In the genomic region with DNA sequence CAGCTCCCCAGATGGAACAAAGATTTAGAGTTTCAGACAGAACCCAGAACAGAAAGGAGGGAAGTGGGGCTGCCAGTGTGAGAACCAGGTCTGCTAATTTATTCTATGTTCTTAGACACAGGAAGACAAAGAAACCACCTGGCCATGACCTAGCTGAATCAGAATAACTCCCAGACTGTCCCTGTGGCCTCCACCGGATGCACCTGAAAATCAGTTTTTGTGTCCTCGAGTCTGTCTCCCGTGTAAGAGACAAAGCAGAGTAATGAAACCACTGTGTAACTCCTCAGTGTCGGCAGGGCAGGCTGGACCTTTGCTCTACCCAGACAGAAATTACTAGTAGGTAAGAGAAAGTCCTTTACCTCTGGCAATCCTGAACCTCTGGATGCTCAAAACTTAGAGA, we compare ENCODE assay signal across 28 mouse cellular contexts.
DNase-seq lines count a peak whose midpoint lies in the region; ATAC-seq and TF ChIP-seq lines count a peak whose summit lies in the region.
"Had no signal": no experiment of that assay in that cellular context is flagged by ENCODE, and none has a peak within 500 bp of the region (broad histone marks: within the 10 kb centered on the region; RNA-seq: fewer than 3 reads in every experiment).

No protein-coding gene starts in this region.

- TF ChIP-seq CTCF in spleen, adult 2 months (IDR thresholded peaks at IDR 0.05; ENCODE audit: extremely low read depth, insufficient read depth, insufficient read length, insufficient replicate concordance), result no peak

- TF ChIP-seq POLR2A in spleen, adult 2 months (IDR thresholded peaks at IDR 0.05; ENCODE audit: low read depth, low read length), result no peak

- no peak overlapping the region for H3K4me3 ChIP-seq in hindbrain, embryonic 14.5 days (replicated peaks; ENCODE audit: low read length)
- no peak overlapping the region for H3K4me3 ChIP-seq in hindbrain, embryonic 11.5 days (ENCODE audit: low read depth, low read length)
- no peak overlapping the region for H3K4me3 ChIP-seq in spleen, adult 2 months (ENCODE audit: extremely low read depth, insufficient read depth, insufficient read length)
- H3K4me3 ChIP-seq: forebrain, embryonic 13.5 days; heart, embryonic 10.5 days; heart, embryonic 15.5 days; hindbrain, embryonic 12.5 days; midbrain, embryonic 13.5 days had no signal

- WGBS in hindbrain, embryonic 14.5 days, result 89% methylated on average over 4 of the region's 4 CpGs
- 93% methylated on average over 4 of the region's 4 CpGs for WGBS in hindbrain, embryonic 11.5 days
- WGBS in spleen, adult 2 months, result 40% methylated on average over 4 of the region's 4 CpGs

- peak; percentile 6 for DNase-seq in hindbrain, embryonic 14.5 days (ENCODE audit: low spot score)
- DNase-seq in hindbrain, embryonic 11.5 days (ENCODE audit: low spot score), result no peak
- peak in 1 of 2 experiments; percentile 26 for DNase-seq in spleen, adult 2 months (ENCODE audit: low read depth in 1 of 2, low spot score in 2 of 2)
- DNase-seq in spleen, postnatal 4 days (ENCODE audit: low spot score in 2 of 2), result no peak
- peak; percentile 32 to 47 for DNase-seq in B cell, adult 2 months
- DNase-seq in splenic B cell, adult 2 months (ENCODE audit: low read depth, low spot score), result peak; percentile 65
- DNase-seq in heart, adult 11 months, result no peak
- DNase-seq: cerebellum, adult 2 months; cerebellum, postnatal 14 days; gastrocnemius, postnatal 14 days; kidney, adult 8-10 months; kidney, postnatal 14 days; layer of hippocampus, adult 9-11 months; liver; lung, adult 2 months; lung, postnatal 10 days; right cerebral cortex, postnatal 25 days; thymus, postnatal 14 days had no signal

- no peak for ATAC-seq in hindbrain, embryonic 14.5 days (ENCODE audit: low FRiP score)
- no peak for ATAC-seq in hindbrain, embryonic 11.5 days (ENCODE audit: low FRiP score)
- ATAC-seq: CD4-positive, CD25-positive, alpha-beta regulatory T cell, adult 4 months; forebrain, embryonic 13.5 days; intestine, embryonic 16.5 days; midbrain, embryonic 13.5 days had no signal

- H3K9me3 ChIP-seq in hindbrain, embryonic 14.5 days (ENCODE audit: control insufficient read depth, low read length), result no peaks in the 10 kb centered on the region
- no peaks in the 10 kb centered on the region for H3K9me3 ChIP-seq in hindbrain, embryonic 11.5 days (ENCODE audit: control insufficient read depth, low read length)
- H3K9me3 ChIP-seq: forebrain, embryonic 13.5 days; heart, embryonic 10.5 days; heart, embryonic 15.5 days; hindbrain, embryonic 12.5 days; midbrain, embryonic 13.5 days had no signal

- no peak overlapping the region for H3K4me2 ChIP-seq in hindbrain, embryonic 14.5 days (replicated peaks)
- no peak overlapping the region for H3K4me2 ChIP-seq in hindbrain, embryonic 11.5 days (replicated peaks; ENCODE audit: low read depth, low read length)
- H3K4me2 ChIP-seq: forebrain, embryonic 13.5 days; heart, embryonic 15.5 days; hindbrain, embryonic 12.5 days; midbrain, embryonic 13.5 days had no signal

- no peak overlapping the region for H3K9ac ChIP-seq in hindbrain, embryonic 14.5 days
- H3K9ac ChIP-seq in hindbrain, embryonic 11.5 days (ENCODE audit: low read depth, low read length), result no peak overlapping the region
- H3K9ac ChIP-seq: forebrain, embryonic 13.5 days; heart, embryonic 15.5 days; hindbrain, embryonic 12.5 days; liver, embryonic 14.5 days; midbrain, embryonic 13.5 days had no signal

- H3K27me3 ChIP-seq in hindbrain, embryonic 14.5 days (ENCODE audit: control insufficient read depth, insufficient read depth, low read length), result no peaks in the 10 kb centered on the region
- H3K27me3 ChIP-seq in hindbrain, embryonic 11.5 days (ENCODE audit: control insufficient read depth, insufficient read depth, low read length), result no peaks in the 10 kb centered on the region
- H3K27me3 ChIP-seq in spleen, adult 2 months (ENCODE audit: control insufficient read depth, insufficient read depth, low read length), result no peaks in the 10 kb centered on the region
- H3K27me3 ChIP-seq in splenic B cell, adult 2 months (ENCODE audit: control insufficient read depth, insufficient read depth, low read length, poor library complexity, severe bottlenecking), result no peaks in the 10 kb centered on the region
- H3K27me3 ChIP-seq: forebrain, embryonic 13.5 days; heart, embryonic 15.5 days; hindbrain, embryonic 12.5 days; midbrain, embryonic 13.5 days had no signal

- H3K36me3 ChIP-seq in hindbrain, embryonic 14.5 days (replicated peaks; ENCODE audit: control insufficient read depth, insufficient read depth), result no peaks in the 10 kb centered on the region
- H3K36me3 ChIP-seq in hindbrain, embryonic 11.5 days (ENCODE audit: control insufficient read depth, insufficient read depth, low read length), result no peaks in the 10 kb centered on the region
- H3K36me3 ChIP-seq in spleen, adult 2 months (ENCODE audit: control insufficient read depth, insufficient read depth, low read length), result no peaks in the 10 kb centered on the region
- H3K36me3 ChIP-seq in splenic B cell, adult 2 months (ENCODE audit: control insufficient read depth, insufficient read depth, low read length, poor library complexity, severe bottlenecking), result no peaks in the 10 kb centered on the region
- H3K36me3 ChIP-seq: heart, embryonic 10.5 days; heart, embryonic 15.5 days; hindbrain, embryonic 12.5 days; midbrain, embryonic 13.5 days had no signal

- H3K27ac ChIP-seq in hindbrain, embryonic 14.5 days, result no peak overlapping the region
- H3K27ac ChIP-seq in hindbrain, embryonic 11.5 days (ENCODE audit: low read depth, low read length), result no peak overlapping the region
- H3K27ac ChIP-seq in spleen, adult 2 months (ENCODE audit: insufficient read depth, low read length), result peak overlapping the region; percentile 56; the same call in 1 of the 2 replicates
- H3K27ac ChIP-seq: forebrain, embryonic 13.5 days; heart, embryonic 10.5 days; heart, embryonic 15.5 days; hindbrain, embryonic 12.5 days; liver, embryonic 14.5 days; macrophage; midbrain, embryonic 13.5 days; stomach, postnatal 0 days had no signal

- H3K4me1 ChIP-seq in hindbrain, embryonic 14.5 days (replicated peaks; ENCODE audit: control insufficient read depth, insufficient read depth, low read length), result 0 out of 2 replicates have a peak, but pooled peaks cover 3% of the 10 kb centered on the region
- no peaks in the 10 kb centered on the region for H3K4me1 ChIP-seq in hindbrain, embryonic 11.5 days (replicated peaks; ENCODE audit: control insufficient read depth, insufficient read depth, low read length)
- H3K4me1 ChIP-seq in spleen, adult 2 months (ENCODE audit: control insufficient read depth, insufficient read depth, insufficient read length), result peaks cover 2% of the 10 kb centered on the region
- H3K4me1 ChIP-seq: forebrain, embryonic 13.5 days; heart, embryonic 10.5 days; heart, embryonic 15.5 days; hindbrain, embryonic 12.5 days had no signal

Comparison
In these comparisons a context has a peak if more than half of its experiments do, and no peak if none do; other contexts are left out.
1. DNase-seq: peak in hindbrain, embryonic 14.5 days (single experiment), B cell, adult 2 months (2 of 2) and splenic B cell, adult 2 months (single experiment); none in hindbrain, embryonic 11.5 days (single experiment), spleen, postnatal 4 days (0 of 2) and heart, adult 11 months (single experiment).